Comparison of ENCODE assay signal across 39 mouse cellular contexts in genomic region chr13:60789466-60789865, GRCm38 (mm10). TPM values are rescaled to one million over a fixed set of nuclear protein-coding genes. Genes with fewer than 3 reads are reported as not detected.
"Had no signal": no experiment of that assay in that cellular context is flagged by ENCODE, and none has a peak within 500 bp of the region (broad histone marks: within the 10 kb centered on the region; RNA-seq: fewer than 3 reads in every experiment).

No protein-coding gene starts in this region.

- H3K9ac ChIP-seq: embryonic facial prominence, embryonic 12.5 days; embryonic facial prominence, embryonic 13.5 days; embryonic facial prominence, embryonic 15.5 days; forebrain, embryonic 12.5 days; forebrain, embryonic 13.5 days; forebrain, embryonic 15.5 days; forebrain, postnatal 0 days had no signal

- H3K27me3 ChIP-seq: embryonic facial prominence, embryonic 13.5 days; embryonic facial prominence, embryonic 15.5 days; forebrain, embryonic 12.5 days; forebrain, embryonic 13.5 days; forebrain, embryonic 15.5 days had no signal

- H3K4me2 ChIP-seq: embryonic facial prominence, embryonic 12.5 days; embryonic facial prominence, embryonic 13.5 days; embryonic facial prominence, embryonic 15.5 days; forebrain, embryonic 12.5 days; forebrain, embryonic 13.5 days; forebrain, embryonic 15.5 days had no signal

- ATAC-seq: forebrain, embryonic 13.5 days; forebrain, embryonic 14.5 days; forebrain, embryonic 15.5 days; forebrain, embryonic 16.5 days; forebrain, postnatal 0 days had no signal

- H3K4me1 ChIP-seq: embryonic facial prominence, embryonic 10.5 days; embryonic facial prominence, embryonic 12.5 days; embryonic facial prominence, embryonic 13.5 days; embryonic facial prominence, embryonic 15.5 days; forebrain, embryonic 10.5 days; forebrain, embryonic 12.5 days; forebrain, embryonic 13.5 days; forebrain, embryonic 15.5 days had no signal

- H3K36me3 ChIP-seq: embryonic facial prominence, embryonic 10.5 days; embryonic facial prominence, embryonic 12.5 days; embryonic facial prominence, embryonic 13.5 days; embryonic facial prominence, embryonic 15.5 days; forebrain, embryonic 10.5 days; forebrain, embryonic 12.5 days; forebrain, embryonic 15.5 days had no signal

- DNase-seq: cerebellum, adult 2 months; cerebellum, adult 8-10 months; cerebellum, adult 9-10 months; cerebellum, adult 9-11 months; cerebellum, postnatal 10 days; cerebellum, postnatal 14 days; cerebellum, postnatal 25 days; cerebellum, postnatal 36 days; embryo, embryonic 11 days; forebrain, postnatal 0 days; gastrocnemius, adult 2 months; gastrocnemius, postnatal 10 days; gastrocnemius, postnatal 14 days; gastrocnemius, postnatal 25 days; gastrocnemius, postnatal 36 days; heart, adult 18-20 months; heart, adult 2 months had no signal

- H3K27ac ChIP-seq: embryonic facial prominence, embryonic 10.5 days; embryonic facial prominence, embryonic 12.5 days; embryonic facial prominence, embryonic 13.5 days; embryonic facial prominence, embryonic 15.5 days; forebrain, embryonic 10.5 days; forebrain, embryonic 12.5 days; forebrain, embryonic 13.5 days; forebrain, embryonic 15.5 days; gastrocnemius, adult 2 months; heart, adult 2 months had no signal

- H3K9me3 ChIP-seq: embryonic facial prominence, embryonic 10.5 days; embryonic facial prominence, embryonic 12.5 days; embryonic facial prominence, embryonic 13.5 days; embryonic facial prominence, embryonic 15.5 days; forebrain, embryonic 10.5 days; forebrain, embryonic 12.5 days; forebrain, embryonic 13.5 days; forebrain, embryonic 15.5 days had no signal

- H3K4me3 ChIP-seq: embryonic facial prominence, embryonic 10.5 days; embryonic facial prominence, embryonic 12.5 days; embryonic facial prominence, embryonic 13.5 days; embryonic facial prominence, embryonic 15.5 days; erythroblast, embryonic 14.5 days; forebrain, embryonic 10.5 days; forebrain, embryonic 12.5 days; forebrain, embryonic 13.5 days; forebrain, embryonic 15.5 days; gastrocnemius, adult 2 months; heart, adult 2 months had no signal

RNA-seq across cellular contexts. Expression of gene BC051665, which starts 3.3 kb away (rescaled TPM):
- total RNA-seq: common myeloid progenitor, adult 5-6 weeks; forebrain, postnatal 0 days; gastrocnemius, adult 18-20 months; gastrocnemius, adult 2 months; gastrocnemius, adult 8-10 months; gastrocnemius, postnatal 10 days; gastrocnemius, postnatal 14 days; gastrocnemius, postnatal 25 days; gastrocnemius, postnatal 36 days; gastrocnemius, postnatal 4 days; granulocyte monocyte progenitor cell, adult 5-6 weeks; heart, adult 18-20 months; heart, adult 2 months had no signal
- polyA plus RNA-seq: cerebellum, adult 2 months; cortical plate, adult 2 months; embryonic facial prominence, embryonic 10.5 days; embryonic facial prominence, embryonic 11.5 days; embryonic facial prominence, embryonic 12.5 days; embryonic facial prominence, embryonic 13.5 days; embryonic facial prominence, embryonic 14.5 days; embryonic facial prominence, embryonic 15.5 days; erythroblast, embryonic 14.5 days; forebrain, embryonic 10.5 days; forebrain, embryonic 11.5 days; forebrain, embryonic 12.5 days; forebrain, embryonic 13.5 days; forebrain, embryonic 14.5 days; forebrain, embryonic 15.5 days; forebrain, embryonic 16.5 days; forebrain, postnatal 0 days; frontal cortex, adult 2 months; gonadal fat pad, adult 2 months; heart, adult 2 months had no signal

RNA-seq across cellular contexts. Expression of gene Ctsll3, which starts 13.2 kb away (rescaled TPM):
- total RNA-seq: common myeloid progenitor, adult 5-6 weeks; forebrain, postnatal 0 days; gastrocnemius, adult 18-20 months; gastrocnemius, adult 2 months; gastrocnemius, adult 8-10 months; gastrocnemius, postnatal 10 days; gastrocnemius, postnatal 14 days; gastrocnemius, postnatal 25 days; gastrocnemius, postnatal 36 days; gastrocnemius, postnatal 4 days; granulocyte monocyte progenitor cell, adult 5-6 weeks; heart, adult 18-20 months; heart, adult 2 months had no signal
- polyA plus RNA-seq: cerebellum, adult 2 months; cortical plate, adult 2 months; embryonic facial prominence, embryonic 10.5 days; embryonic facial prominence, embryonic 11.5 days; embryonic facial prominence, embryonic 12.5 days; embryonic facial prominence, embryonic 13.5 days; erythroblast, embryonic 14.5 days; forebrain, embryonic 10.5 days; forebrain, embryonic 11.5 days; forebrain, embryonic 12.5 days; forebrain, embryonic 13.5 days; forebrain, embryonic 14.5 days; forebrain, embryonic 15.5 days; forebrain, embryonic 16.5 days; forebrain, postnatal 0 days; frontal cortex, adult 2 months; gonadal fat pad, adult 2 months; heart, adult 2 months had no signal
